Mouse (Mus musculus): ENCODE measurements around the gene Nccrp1. TPM values are rescaled to one million over a fixed set of nuclear protein-coding genes. Genes with fewer than 3 reads are reported as not detected.

Gene Nccrp1
- polyA plus RNA-seq (2015; fragmentation: Nextera tagmentation; extraction: Ambion mirVana), result not detected in 2 replicates

GRCm38 (mm10) chr7:28547154-28547553 lies at the start of gene Nccrp1:
Gene Nccrp1, minus strand, starts transcription at chr7:28547254.
- peaks cover 31% of the 10 kb centered on the region for H3K27me3 ChIP-seq (replicated peaks; ENCODE audit: control insufficient read depth, insufficient read depth, low read length)

DNA sequence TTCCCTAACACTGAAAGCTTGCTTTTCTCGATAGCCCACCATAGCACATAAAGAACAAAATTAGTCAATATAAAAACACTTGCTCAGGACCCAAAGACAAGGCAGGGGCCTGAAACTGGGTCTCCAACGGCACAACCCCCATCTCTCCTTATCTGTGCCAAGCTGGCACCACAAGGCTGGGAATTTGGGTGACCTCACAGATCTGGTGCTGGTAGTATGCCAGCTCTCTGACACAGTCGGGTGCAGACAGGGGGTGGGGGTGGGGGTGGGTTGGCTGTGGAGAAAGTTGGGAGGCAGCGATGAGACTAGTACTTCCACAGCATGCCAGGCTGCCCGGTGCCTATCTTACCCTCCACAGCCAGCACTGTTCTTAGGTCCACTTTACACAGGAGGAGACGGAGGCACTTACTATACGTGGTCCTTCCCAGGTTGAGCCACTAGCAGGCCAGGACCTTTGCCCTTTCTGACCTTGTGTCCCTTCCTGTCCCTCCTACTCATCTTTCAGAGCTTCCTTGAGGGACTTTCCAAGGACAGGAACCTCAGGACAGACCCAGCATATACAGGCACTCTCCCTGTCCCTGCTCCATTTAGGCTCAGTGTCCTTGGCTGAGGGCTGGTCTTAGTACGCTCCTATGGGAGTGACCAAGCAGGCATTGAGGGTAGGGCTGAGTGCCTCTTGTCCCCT lies 48.8 kb upstream of the Nccrp1 start:
- WGBS, result 66% methylated on average over 8 of the region's 8 CpGs
- Histone ChIP-seq H3K27me3 (replicated peaks; ENCODE audit: control insufficient read depth, insufficient read depth, low read length) (no peaks in the 10 kb centered on the region), H3K4me1 (replicated peaks; ENCODE audit: control insufficient read depth, insufficient read depth, low read length) (peaks cover 31% of the 10 kb centered on the region), H3K27ac (ENCODE audit: low read length) (0 out of 2 replicates have a peak overlapping the region, but pooled peaks have one; percentile 14), H3K36me3 (ENCODE audit: control insufficient read depth, insufficient read depth) (no peaks in the 10 kb centered on the region), H3K4me3 (replicated peaks; ENCODE audit: low read length) (no peak overlapping the region), H3K4me2 (ENCODE audit: low read length) (peak overlapping the region; percentile 80), H3K9me3 (ENCODE audit: control insufficient read depth, low read length) (no peaks in the 10 kb centered on the region), H3K9ac (replicated peaks; ENCODE audit: low read depth, low read length) (peak overlapping the region; percentile 26; the same call in 1 of the 2 replicates)
- no peak for ATAC-seq

More at GRCm38 (mm10) chr7:28547154-28547553, at the start of gene Nccrp1:
- no peak for ATAC-seq
- no peak within 1 kb of the TSS for H3K27ac ChIP-seq (ENCODE audit: low read length)
- H3K4me2 ChIP-seq (ENCODE audit: low read length), result peak within 1 kb of the TSS; percentile 53
- WGBS, result 7% methylated on average over 5 of the region's 5 CpGs
- H3K9ac ChIP-seq (replicated peaks; ENCODE audit: low read depth, low read length), result no peak within 1 kb of the TSS
- no peaks in the 10 kb centered on the region for H3K36me3 ChIP-seq (ENCODE audit: control insufficient read depth, insufficient read depth)
- H3K4me3 ChIP-seq (replicated peaks; ENCODE audit: low read length), result peak within 1 kb of the TSS; percentile 28
- H3K9me3 ChIP-seq (ENCODE audit: control insufficient read depth, low read length), result no peaks in the 10 kb centered on the region
- H3K4me1 ChIP-seq (replicated peaks; ENCODE audit: control insufficient read depth, insufficient read depth, low read length), result peaks cover 8% of the 10 kb centered on the region

GRCm38 (mm10) chr7:28593206-28594111 lies 46.4 kb upstream of the Nccrp1 start:
- no peak overlapping the region for H3K4me3 ChIP-seq (replicated peaks; ENCODE audit: low read length)
- no peak overlapping the region for H3K4me2 ChIP-seq (ENCODE audit: low read length)
- no peak overlapping the region for H3K9ac ChIP-seq (replicated peaks; ENCODE audit: low read depth, low read length)
- no peaks in the 10 kb centered on the region for H3K36me3 ChIP-seq (ENCODE audit: control insufficient read depth, insufficient read depth)
- H3K27ac ChIP-seq (ENCODE audit: low read length), result no peak overlapping the region
- ATAC-seq, result no peak
- peaks cover 28% of the 10 kb centered on the region for H3K4me1 ChIP-seq (replicated peaks; ENCODE audit: control insufficient read depth, insufficient read depth, low read length)
- WGBS, result 70% methylated on average over 14 of the region's 14 CpGs
- H3K9me3 ChIP-seq (ENCODE audit: control insufficient read depth, low read length), result no peaks in the 10 kb centered on the region
- no peaks in the 10 kb centered on the region for H3K27me3 ChIP-seq (replicated peaks; ENCODE audit: control insufficient read depth, insufficient read depth, low read length)

GRCm38 (mm10) chr7:28591862-28592261 lies 44.8 kb upstream of the Nccrp1 start:
- Histone ChIP-seq H3K9ac (replicated peaks; ENCODE audit: low read depth, low read length) (no peak overlapping the region), H3K9me3 (ENCODE audit: control insufficient read depth, low read length) (no peaks in the 10 kb centered on the region), H3K27ac (ENCODE audit: low read length) (no peak overlapping the region), H3K27me3 (replicated peaks; ENCODE audit: control insufficient read depth, insufficient read depth, low read length) (no peaks in the 10 kb centered on the region), H3K36me3 (ENCODE audit: control insufficient read depth, insufficient read depth) (no peaks in the 10 kb centered on the region), H3K4me3 (replicated peaks; ENCODE audit: low read length) (no peak overlapping the region), H3K4me1 (replicated peaks; ENCODE audit: control insufficient read depth, insufficient read depth, low read length) (peaks cover 34% of the 10 kb centered on the region), H3K4me2 (ENCODE audit: low read length) (no peak overlapping the region)
- ATAC-seq, result no peak
- 67% methylated on average over 1 of the region's 1 CpGs for WGBS

GRCm38 (mm10) chr7:28587644-28588043 lies 40.6 kb upstream of the Nccrp1 start:
- Histone ChIP-seq H3K27ac (ENCODE audit: low read length) (no peak overlapping the region), H3K4me2 (ENCODE audit: low read length) (no peak overlapping the region), H3K4me1 (replicated peaks; ENCODE audit: control insufficient read depth, insufficient read depth, low read length) (peaks cover 41% of the 10 kb centered on the region), H3K36me3 (ENCODE audit: control insufficient read depth, insufficient read depth) (no peaks in the 10 kb centered on the region), H3K27me3 (replicated peaks; ENCODE audit: control insufficient read depth, insufficient read depth, low read length) (no peaks in the 10 kb centered on the region), H3K9me3 (ENCODE audit: control insufficient read depth, low read length) (no peaks in the 10 kb centered on the region), H3K4me3 (replicated peaks; ENCODE audit: low read length) (no peak overlapping the region), H3K9ac (replicated peaks; ENCODE audit: low read depth, low read length) (no peak overlapping the region)
- no peak for ATAC-seq

- 0 out of 2 replicates have a peak, but pooled peaks have one; percentile 11 for ATAC-seq
Observed at GRCm38 (mm10) chr7:28586663-28587411, 39.8 kb upstream of the Nccrp1 start.

DNA sequence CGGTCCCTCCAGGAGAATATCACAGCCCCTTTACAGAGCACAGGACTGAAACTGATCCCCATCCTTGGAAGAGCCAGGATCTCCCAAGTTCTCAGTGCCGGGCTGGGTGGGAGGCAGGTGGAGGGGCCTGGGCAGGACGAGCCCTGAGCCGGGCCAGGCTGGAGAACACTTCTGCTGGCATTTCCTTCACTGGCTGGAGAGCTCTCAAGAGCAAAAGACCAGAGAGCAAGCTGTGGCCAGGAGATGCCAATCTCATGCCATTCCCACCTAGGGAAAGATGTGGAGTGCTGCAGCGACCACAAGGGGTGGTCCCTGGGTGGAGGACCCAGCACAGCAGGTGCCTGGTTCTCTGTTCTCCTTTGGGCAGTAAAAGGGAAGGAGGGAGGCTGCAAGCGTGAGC lies 37.9 kb upstream of the Nccrp1 start:
- H3K27me3 ChIP-seq (replicated peaks; ENCODE audit: control insufficient read depth, insufficient read depth, low read length), result no peaks in the 10 kb centered on the region
- no peak overlapping the region for H3K27ac ChIP-seq (ENCODE audit: low read length)
- H3K4me1 ChIP-seq (replicated peaks; ENCODE audit: control insufficient read depth, insufficient read depth, low read length), result peaks cover 43% of the 10 kb centered on the region
- H3K9me3 ChIP-seq (ENCODE audit: control insufficient read depth, low read length), result no peaks in the 10 kb centered on the region
- H3K36me3 ChIP-seq (ENCODE audit: control insufficient read depth, insufficient read depth), result no peaks in the 10 kb centered on the region
- no peak overlapping the region for H3K4me2 ChIP-seq (ENCODE audit: low read length)
- H3K4me3 ChIP-seq (replicated peaks; ENCODE audit: low read length), result no peak overlapping the region
- no peak overlapping the region; the same call in 1 of the 2 replicates for H3K9ac ChIP-seq (replicated peaks; ENCODE audit: low read depth, low read length)
- ATAC-seq, result no peak
- 80% methylated on average over 6 of the region's 6 CpGs for WGBS

More at GRCm38 (mm10) chr7:28586663-28587411, 39.8 kb upstream of the Nccrp1 start:
- Histone ChIP-seq H3K4me3 (replicated peaks; ENCODE audit: low read length) (no peak overlapping the region), H3K27me3 (replicated peaks; ENCODE audit: control insufficient read depth, insufficient read depth, low read length) (no peaks in the 10 kb centered on the region), H3K27ac (ENCODE audit: low read length) (no peak overlapping the region), H3K4me1 (replicated peaks; ENCODE audit: control insufficient read depth, insufficient read depth, low read length) (peaks cover 43% of the 10 kb centered on the region), H3K4me2 (ENCODE audit: low read length) (no peak overlapping the region), H3K9ac (replicated peaks; ENCODE audit: low read depth, low read length) (no peak overlapping the region), H3K36me3 (ENCODE audit: control insufficient read depth, insufficient read depth) (no peaks in the 10 kb centered on the region), H3K9me3 (ENCODE audit: control insufficient read depth, low read length) (no peaks in the 10 kb centered on the region)
- 49% methylated on average over 6 of the region's 6 CpGs for WGBS

DNA sequence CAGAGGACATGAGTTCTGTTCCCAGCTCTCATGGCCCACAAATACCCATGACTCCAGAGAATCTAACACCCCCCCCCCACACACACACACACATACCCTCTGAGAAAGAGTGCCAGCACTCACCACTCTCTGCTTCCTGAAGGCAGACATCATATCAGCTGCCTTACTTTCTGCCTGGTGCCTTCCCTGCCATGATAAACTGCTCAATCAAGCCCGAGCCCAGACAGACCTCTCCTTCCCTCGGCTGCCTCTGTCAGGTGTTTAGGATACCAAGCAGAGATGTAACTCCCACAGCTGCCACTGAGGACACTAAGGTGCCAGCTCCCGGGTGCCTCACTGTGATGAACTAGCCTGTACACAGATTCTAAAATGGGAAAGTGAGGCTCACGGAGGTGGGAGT lies 37.4 kb upstream of the Nccrp1 start:
- H3K9ac ChIP-seq (replicated peaks; ENCODE audit: low read depth, low read length), result no peak overlapping the region
- no peaks in the 10 kb centered on the region for H3K36me3 ChIP-seq (ENCODE audit: control insufficient read depth, insufficient read depth)
- no peak overlapping the region for H3K4me3 ChIP-seq (replicated peaks; ENCODE audit: low read length)
- ATAC-seq, result no peak
- 74% methylated on average over 4 of the region's 4 CpGs for WGBS
- H3K4me1 ChIP-seq (replicated peaks; ENCODE audit: control insufficient read depth, insufficient read depth, low read length), result peaks cover 43% of the 10 kb centered on the region
- peak overlapping the region; percentile 6; the same call in 1 of the 2 replicates for H3K27ac ChIP-seq (ENCODE audit: low read length)
- H3K27me3 ChIP-seq (replicated peaks; ENCODE audit: control insufficient read depth, insufficient read depth, low read length), result no peaks in the 10 kb centered on the region
- no peaks in the 10 kb centered on the region for H3K9me3 ChIP-seq (ENCODE audit: control insufficient read depth, low read length)
- H3K4me2 ChIP-seq (ENCODE audit: low read length), result no peak overlapping the region

Data from forebrain, embryonic 16.5 days (tissue).